Mouse (Mus musculus) limb, embryonic 10.5 days (tissue): ENCODE data around the gene Aldh3b1. TPM values are rescaled to one million over a fixed set of nuclear protein-coding genes. Genes with fewer than 3 reads are reported as not detected.
A peak's percentile ranks its signal among the peaks of the same experiment; 100 is the strongest.

Experiments
- DNase-seq: peaks from one replicate; pipeline ENCODE4 v3.0.0-alpha.2; 2017; ENCODE audit warnings: low spot score
- H3K27ac ChIP-seq: fragments of 300-500 bp; sonication (generic); 2 replicates; pipeline ENCODE4 v1.5.1; 2016; ENCODE audit warnings: mild to moderate bottlenecking
- H3K27me3 ChIP-seq: fragments of 300-500 bp; sonication (generic); 2 replicates; pipeline ENCODE4 v1.6.1; 2016; ENCODE audit warnings: low read depth, mild to moderate bottlenecking; ENCODE audit not compliant: poor library complexity, severe bottlenecking
- H3K36me3 ChIP-seq: fragments of 300-500 bp; sonication (generic); 2 replicates; pipeline ENCODE4 v1.6.1; 2016; ENCODE audit warnings: mild to moderate bottlenecking, moderate library complexity
- H3K4me1 ChIP-seq: fragments of 300-500 bp; sonication (generic); 2 replicates; pipeline ENCODE4 v1.6.1; 2016
- H3K4me3 ChIP-seq: fragments of 300-500 bp; sonication (generic); 2 replicates; pipeline ENCODE4 v1.5.1; 2016; ENCODE audit warnings: mild to moderate bottlenecking, moderate library complexity
- H3K9me3 ChIP-seq: fragments of 300-500 bp; sonication (generic); replicated peaks from 2 replicates; pipeline ENCODE4 v1.6.1; 2016; ENCODE audit warnings: mild to moderate bottlenecking
- WGBS: fragments of 180-500 bp; shearing (Covaris S2); methylation state at CpG from one replicate; pipeline ENCODE4 v1.1.7; 2016; 5-methylcytosine and 5-hydroxymethylcytosine counted together
- polyA plus RNA-seq: library from polyadenylated mRNA; unstranded; fragments of >200 nt; fragmentation: Nextera tagmentation; extraction: Ambion mirVana; gene quantifications from 2 replicates; pipeline ENCODE4 v1.2.1, GENCODE M21; 2016

The Aldh3b1 gene
- polyA plus RNA-seq, 1 experiment from 2014 or later = 0.33 TPM

DNA sequence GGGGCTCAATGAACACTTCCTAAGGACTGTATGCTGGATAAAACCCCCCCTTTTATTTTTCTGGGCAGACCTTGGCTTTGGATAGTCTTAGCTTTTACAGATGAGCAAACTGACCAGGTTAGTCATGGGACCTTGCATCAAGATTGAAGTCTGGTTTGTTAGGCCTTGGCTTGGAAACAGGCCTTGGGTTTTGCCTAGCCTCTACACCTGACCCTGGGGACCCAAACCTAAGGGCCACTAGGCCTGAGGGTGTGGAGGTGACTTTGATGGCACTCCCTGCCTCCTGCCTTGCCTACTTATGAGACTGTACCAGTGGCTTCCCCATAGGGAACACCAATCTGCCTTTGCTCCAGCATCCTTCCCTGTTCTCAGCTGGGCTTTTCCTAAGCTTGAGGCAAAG lies 9.7 kb downstream of the Aldh3b1 start:
- Histone ChIP-seq H3K27me3 (no peaks in the 10 kb centered on the region), H3K36me3 (no peaks in the 10 kb centered on the region), H3K4me3 (no peak overlapping the region), H3K4me1 (peaks cover 9% of the 10 kb centered on the region; the same call in 1 of the 2 replicates), H3K9me3 (no peaks in the 10 kb centered on the region), H3K27ac (no peak overlapping the region)
- DNase-seq = no peak

DNA sequence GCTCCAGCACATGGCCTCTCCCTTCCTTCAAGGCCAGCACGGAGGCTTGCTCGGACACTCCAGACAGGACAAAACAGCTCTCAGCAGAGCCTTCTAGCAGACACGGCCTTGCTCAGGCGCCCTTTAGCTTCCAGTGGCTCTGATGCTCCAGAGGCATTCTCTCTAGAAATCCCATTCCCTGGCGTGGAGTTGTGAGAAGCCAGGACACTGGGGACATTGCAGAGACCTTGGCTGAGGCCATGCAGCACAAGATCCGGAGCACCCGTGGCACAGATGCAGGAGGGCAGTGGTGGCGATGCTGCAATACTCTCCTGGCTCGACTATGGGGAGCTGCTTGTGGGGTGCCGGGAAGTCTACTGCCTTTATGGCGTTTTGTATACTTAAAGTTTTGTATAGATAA lies 12.9 kb downstream of the Aldh3b1 start:
- DNase-seq = no peak
- 82% methylated on average over 11 of the region's 11 CpGs for WGBS
- no peak overlapping the region for H3K27ac ChIP-seq
- peaks cover 19% of the 10 kb centered on the region for H3K4me1 ChIP-seq
- no peaks in the 10 kb centered on the region for H3K36me3 ChIP-seq
- no peak overlapping the region for H3K4me3 ChIP-seq
- no peaks in the 10 kb centered on the region for H3K9me3 ChIP-seq
- no peaks in the 10 kb centered on the region for H3K27me3 ChIP-seq

DNA sequence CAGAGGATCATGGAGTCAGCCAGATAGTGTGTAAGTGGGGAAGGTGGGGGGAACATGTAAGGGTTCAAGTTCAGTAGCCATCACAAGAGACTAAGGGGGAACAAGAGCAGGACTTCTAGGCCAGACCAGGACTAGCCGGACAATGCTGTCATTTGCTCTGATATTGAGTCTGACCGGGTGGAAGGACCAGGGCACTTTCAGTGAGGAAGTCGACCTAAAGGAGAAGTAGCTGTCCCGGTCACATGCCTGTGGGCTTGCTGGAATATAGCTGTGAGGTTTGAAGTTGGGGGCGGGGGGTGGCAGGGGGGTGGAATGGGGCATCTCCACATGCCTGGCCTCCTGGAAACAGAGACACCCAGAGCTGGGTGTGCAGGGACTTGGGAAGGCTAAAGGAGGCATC lies 15.1 kb downstream of the Aldh3b1 start:
- Histone ChIP-seq H3K4me1 (peaks cover 23% of the 10 kb centered on the region), H3K36me3 (peaks cover 20% of the 10 kb centered on the region), H3K27ac (no peak overlapping the region), H3K4me3 (no peak overlapping the region), H3K27me3 (no peaks in the 10 kb centered on the region), H3K9me3 (no peaks in the 10 kb centered on the region)
- no peak for DNase-seq
- WGBS = 91% methylated on average over 5 of the region's 5 CpGs

DNA sequence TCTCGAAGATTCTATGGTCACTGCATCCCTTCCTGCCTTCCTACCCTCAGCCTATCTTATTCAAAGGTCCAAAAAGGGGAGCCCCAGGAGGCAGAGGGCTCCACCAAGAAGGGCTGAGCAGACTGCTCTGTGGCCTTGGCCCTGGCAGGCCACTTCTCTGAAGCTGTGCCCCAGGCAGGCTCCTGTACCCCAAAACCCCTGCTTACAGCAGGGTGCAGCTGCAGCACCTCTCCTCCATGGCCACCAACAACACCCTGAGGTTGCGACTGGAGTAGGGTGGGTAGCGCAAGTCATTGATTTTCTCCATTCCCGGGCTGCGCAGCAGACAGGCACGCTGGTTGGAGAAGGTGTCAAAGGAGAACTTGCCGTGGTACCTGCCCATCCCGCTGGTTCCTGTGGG lies 15.9 kb downstream of the Aldh3b1 start:
- WGBS = 87% methylated on average over 8 of the region's 8 CpGs
- peaks cover 23% of the 10 kb centered on the region for H3K4me1 ChIP-seq
- peak overlapping the region; percentile 88 for H3K27ac ChIP-seq
- no peaks in the 10 kb centered on the region for H3K27me3 ChIP-seq
- H3K36me3 ChIP-seq = peaks cover 29% of the 10 kb centered on the region
- DNase-seq = no peak
- peak overlapping the region; percentile 59 for H3K4me3 ChIP-seq
- no peaks in the 10 kb centered on the region for H3K9me3 ChIP-seq

DNA sequence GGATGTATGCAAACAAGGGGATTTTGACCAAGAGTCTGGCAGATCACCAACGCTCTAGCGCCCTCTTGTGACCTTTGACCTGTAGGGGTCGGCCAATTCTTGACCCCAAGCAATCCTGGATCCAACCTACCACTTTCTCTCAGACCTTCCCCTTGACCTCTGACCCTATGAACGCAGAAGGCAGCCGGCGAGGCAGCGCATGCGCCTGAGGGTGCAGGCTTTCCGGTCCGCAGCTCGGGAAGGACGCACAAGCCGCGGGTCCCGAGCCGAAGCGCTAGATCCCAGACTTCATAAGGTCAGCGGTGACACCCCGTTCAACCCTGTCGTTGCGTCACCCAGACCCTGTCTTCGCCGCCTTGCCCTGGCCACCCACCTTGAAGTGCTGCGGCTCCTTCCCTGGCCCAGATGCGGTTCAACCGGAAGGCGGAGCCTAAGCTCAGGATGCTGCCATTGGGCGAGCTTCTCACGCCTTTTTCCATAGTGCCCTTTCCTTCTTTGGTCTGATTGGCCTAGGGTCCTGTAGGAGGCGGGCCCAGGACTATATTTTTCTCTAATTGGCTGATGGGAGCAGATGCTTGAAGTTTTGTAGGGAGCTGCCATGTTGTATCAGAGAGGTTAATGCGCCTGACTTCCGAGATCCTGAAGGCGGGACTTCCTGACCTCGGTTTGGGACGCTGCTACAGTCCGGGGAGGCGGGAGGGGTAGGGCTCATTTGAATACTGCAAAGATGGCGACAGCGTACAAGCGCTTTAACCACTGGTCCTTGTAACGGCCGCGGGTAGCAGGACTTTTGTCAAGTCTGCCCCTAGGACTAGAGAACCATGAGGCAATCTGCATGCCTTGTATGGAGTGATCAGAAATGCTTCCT lies 17.0 kb downstream of the Aldh3b1 start, which contains the start of gene Ndufs8:
TSS of gene Ndufs8 (minus strand) at position 438 of the 868 bp plus-strand sequence.
- no peaks in the 10 kb centered on the region for H3K9me3 ChIP-seq
- peaks cover 39% of the 10 kb centered on the region for H3K36me3 ChIP-seq
- peak within 1 kb of the TSS; percentile 88 for H3K27ac ChIP-seq
- WGBS = under 1% methylated on average over 43 of the region's 43 CpGs
- H3K4me1 ChIP-seq = peaks cover 26% of the 10 kb centered on the region
- peak; percentile 88 for DNase-seq
- peak within 1 kb of the TSS; percentile 59 for H3K4me3 ChIP-seq
- H3K27me3 ChIP-seq = no peaks in the 10 kb centered on the region

DNA sequence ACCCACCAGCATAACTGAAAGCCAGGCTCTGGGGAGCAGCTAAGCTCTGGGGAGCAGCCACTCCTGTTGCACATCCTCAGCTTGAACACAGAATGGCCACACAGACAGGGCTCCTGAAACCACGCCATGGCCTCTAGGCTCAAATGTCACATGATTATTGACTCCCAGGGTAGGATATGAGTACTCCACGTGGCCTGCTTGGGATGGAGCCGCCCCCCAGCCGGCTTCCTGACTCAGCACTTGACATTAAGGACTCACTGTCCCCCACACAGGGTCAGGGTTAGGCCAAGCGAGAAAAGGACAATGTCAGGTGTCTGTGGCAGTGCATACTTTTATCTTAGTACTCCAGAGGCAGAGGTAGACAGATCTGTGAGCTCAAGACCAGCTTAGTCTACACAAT lies 19.4 kb downstream of the Aldh3b1 start:
- WGBS = 89% methylated on average over 5 of the region's 5 CpGs
- Histone ChIP-seq H3K9me3 (no peaks in the 10 kb centered on the region), H3K27me3 (no peaks in the 10 kb centered on the region)

DNA sequence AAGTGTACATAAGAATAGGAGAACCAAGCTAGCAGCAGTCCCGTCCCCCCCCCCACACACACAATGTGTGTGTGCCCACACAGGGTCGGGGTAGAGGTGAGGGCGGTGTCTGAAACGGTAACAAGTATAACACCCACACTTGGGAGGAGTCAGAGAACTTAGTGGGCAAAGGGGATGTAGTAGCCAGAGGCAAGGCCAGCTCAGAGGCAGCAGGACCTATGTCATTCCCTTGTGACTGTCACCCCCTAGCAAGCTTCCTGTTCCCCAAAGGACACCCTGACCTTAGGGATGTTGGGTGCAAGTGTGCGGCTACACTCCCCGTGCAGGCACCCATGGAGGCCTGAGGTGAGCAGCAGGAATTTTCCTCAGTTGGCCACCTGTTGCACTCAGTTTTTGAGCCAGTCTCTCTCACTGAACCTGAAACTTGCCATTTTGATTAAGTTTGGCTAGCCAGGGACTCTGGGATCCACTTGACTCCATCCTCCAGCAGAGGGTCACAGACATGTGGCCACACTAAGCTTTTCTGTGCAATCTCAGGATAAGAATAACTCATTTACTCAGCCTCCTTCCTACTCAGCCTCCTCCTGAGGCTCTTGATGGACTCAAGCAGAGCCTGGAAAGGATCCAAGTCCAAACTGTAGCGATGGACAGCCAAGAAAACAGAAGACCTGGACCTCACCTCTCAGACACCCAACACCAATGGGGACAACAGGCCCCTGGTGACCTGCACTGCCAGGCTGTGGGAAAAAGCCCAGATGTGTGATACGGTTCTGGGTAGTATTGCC lies 21.5 kb downstream of the Aldh3b1 start:
- no peaks in the 10 kb centered on the region for H3K27me3 ChIP-seq
- H3K4me3 ChIP-seq = peak overlapping the region; percentile 58; the same call in 1 of the 2 replicates
- peaks cover 51% of the 10 kb centered on the region for H3K36me3 ChIP-seq
- H3K4me1 ChIP-seq = peaks cover 51% of the 10 kb centered on the region
- 84% methylated on average over 8 of the region's 8 CpGs for WGBS
- no peaks in the 10 kb centered on the region for H3K9me3 ChIP-seq
- H3K27ac ChIP-seq = no peak overlapping the region; the same call in 1 of the 2 replicates
- no peak for DNase-seq

More for the DNA sequence above, 19.4 kb downstream of the Aldh3b1 start:
- Histone ChIP-seq H3K4me1 (peaks cover 50% of the 10 kb centered on the region), H3K4me3 (no peak overlapping the region), H3K27ac (no peak overlapping the region), H3K36me3 (peaks cover 39% of the 10 kb centered on the region)
- no peak for DNase-seq

DNA sequence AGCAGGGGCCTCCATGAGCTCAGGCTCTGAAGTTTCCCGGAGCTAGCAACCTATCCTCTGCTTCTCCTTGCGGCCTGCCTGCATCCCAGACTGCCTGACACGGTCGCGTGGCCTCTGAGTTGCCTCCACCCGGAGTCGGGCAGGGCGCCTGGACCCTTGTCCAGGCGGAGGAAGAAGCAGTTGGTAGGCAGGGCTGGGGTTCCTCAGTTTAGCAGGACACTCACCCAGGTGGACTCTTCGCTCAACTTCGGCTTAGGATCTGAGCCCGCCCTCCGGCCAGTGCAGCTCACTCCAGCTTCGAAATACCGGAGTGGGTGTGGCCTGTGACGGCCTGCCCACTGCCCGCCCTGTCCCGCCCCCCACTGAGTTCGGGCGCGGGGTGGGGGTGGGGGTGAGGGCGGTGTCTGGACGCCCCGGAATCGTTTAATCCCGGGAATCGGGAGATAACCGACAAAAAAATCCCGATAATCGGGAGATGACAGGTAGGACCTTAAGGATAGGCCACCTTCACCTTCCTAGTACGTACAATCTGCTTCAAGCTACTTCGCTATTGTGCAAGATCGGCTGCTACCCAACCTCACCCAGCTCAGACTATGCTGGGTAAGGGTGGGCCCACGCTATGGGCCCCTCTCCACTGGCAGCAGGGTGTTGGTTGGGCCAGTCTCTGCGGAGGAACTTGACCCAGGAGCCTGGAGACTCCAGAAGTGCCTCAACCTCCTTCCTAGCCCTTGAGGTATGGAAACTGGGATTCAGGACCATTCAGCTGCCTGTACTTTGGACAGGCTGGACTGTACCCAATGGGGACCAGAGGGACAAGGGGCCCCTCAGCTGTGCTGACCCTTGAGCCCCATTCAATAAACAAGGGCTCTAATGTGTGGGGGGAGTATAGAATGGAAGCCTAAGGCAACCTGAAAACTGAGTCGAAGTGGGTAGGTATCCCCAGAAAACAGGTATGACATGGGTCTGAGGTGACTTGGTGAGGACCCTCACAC lies 22.5 kb downstream of the Aldh3b1 start, which contains the start of gene Tcirg1:
TSS of gene Tcirg1 (minus strand) at position 339 of the 992 bp plus-strand sequence.
- WGBS = 6% methylated on average over 36 of the region's 36 CpGs
- no peaks in the 10 kb centered on the region for H3K27me3 ChIP-seq
- H3K27ac ChIP-seq = peak within 1 kb of the TSS; percentile 86
- H3K9me3 ChIP-seq = no peaks in the 10 kb centered on the region
- H3K4me3 ChIP-seq = peak within 1 kb of the TSS; percentile 58
- peak; percentile 80 for DNase-seq
- H3K36me3 ChIP-seq = peaks cover 60% of the 10 kb centered on the region
- H3K4me1 ChIP-seq = peaks cover 49% of the 10 kb centered on the region

DNA sequence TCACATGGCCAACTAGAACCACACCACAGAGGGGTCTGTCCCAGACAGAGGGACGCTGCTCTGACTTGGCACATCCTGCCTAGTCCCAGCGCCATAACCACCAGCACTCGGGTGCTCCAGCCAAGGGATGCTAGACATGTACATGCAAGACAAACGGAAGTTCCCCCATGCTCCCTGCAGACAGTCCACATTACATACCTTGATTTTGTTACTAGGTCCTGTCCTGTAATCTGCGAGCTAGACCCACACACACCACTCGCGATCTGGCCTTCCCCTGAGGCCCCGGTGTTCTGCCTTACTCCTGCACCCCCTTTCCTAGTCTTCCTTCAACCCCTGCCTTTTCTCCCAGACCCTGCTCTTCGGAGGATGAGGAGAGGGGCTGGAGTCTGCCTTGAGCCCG lies 23.3 kb downstream of the Aldh3b1 start:
- Histone ChIP-seq H3K27ac (peak overlapping the region; percentile 86), H3K4me1 (peaks cover 42% of the 10 kb centered on the region)

DNA sequence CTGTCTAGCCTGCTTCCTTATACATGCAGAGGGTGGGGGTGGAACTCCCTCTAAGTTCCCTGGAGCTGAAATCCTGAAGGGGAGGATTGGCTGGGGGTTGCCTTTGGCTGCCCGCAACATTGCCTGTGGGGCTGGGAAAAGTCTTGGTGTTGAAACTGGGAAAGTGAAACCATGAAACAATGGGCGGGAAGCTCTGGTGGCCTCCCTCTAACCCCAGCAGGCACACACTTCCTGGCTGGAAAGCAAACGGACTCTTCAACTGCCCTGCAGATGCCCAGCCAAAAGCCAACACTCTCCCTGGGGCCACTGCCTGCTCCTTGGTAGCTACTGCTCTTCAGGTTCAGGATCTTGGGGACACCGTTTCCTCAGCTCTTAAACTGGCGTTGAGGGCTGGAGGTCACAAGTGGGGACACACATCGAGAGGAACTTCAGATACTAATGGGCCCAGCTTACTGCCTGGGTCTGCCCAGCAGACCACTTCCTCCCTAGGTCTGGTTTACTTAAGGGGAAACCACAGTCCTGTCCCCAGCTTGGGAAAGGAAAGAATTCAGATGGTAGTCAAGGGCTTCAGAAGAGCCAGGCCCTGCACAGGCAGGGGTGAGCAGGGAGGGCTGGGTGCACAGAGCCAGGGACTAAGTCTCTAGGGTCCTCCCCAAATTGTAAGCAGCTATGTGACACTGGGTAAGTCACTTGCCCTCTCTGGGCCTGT lies 24.2 kb downstream of the Aldh3b1 start:
- H3K27me3 ChIP-seq = no peaks in the 10 kb centered on the region
- peaks cover 57% of the 10 kb centered on the region for H3K36me3 ChIP-seq
- peak overlapping the region; percentile 86 for H3K27ac ChIP-seq
- peak; percentile 56 for DNase-seq
- peaks cover 42% of the 10 kb centered on the region for H3K4me1 ChIP-seq
- peak overlapping the region; percentile 58 for H3K4me3 ChIP-seq
- 34% methylated on average over 6 of the region's 6 CpGs for WGBS
- H3K9me3 ChIP-seq = no peaks in the 10 kb centered on the region

More for the DNA sequence above, 23.3 kb downstream of the Aldh3b1 start:
- DNase-seq = no peak
- H3K9me3 ChIP-seq = no peaks in the 10 kb centered on the region
- whole genome bisulfite sequencing = 39% methylated on average over 10 of the region's 10 CpGs
- H3K4me3 ChIP-seq = peak overlapping the region; percentile 58
- H3K27me3 ChIP-seq = no peaks in the 10 kb centered on the region
- H3K36me3 ChIP-seq = peaks cover 66% of the 10 kb centered on the region

DNA sequence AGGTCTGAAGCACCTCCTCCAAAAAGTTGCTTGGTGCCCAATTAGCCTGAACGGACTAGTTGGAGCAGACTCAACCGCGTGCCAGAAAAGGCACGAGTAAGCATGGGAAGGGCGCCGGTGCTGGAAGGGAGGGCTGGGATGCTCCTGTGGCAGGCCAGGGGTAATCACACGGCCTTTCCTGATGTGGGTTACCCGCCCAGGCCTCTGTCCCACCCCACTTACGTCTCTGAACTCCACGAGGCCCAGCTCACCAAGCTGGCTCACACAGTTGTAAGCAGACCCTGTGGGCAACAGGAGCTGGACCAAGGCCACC lies 25.3 kb downstream of the Aldh3b1 start:
- H3K9me3 ChIP-seq = no peaks in the 10 kb centered on the region
- peaks cover 42% of the 10 kb centered on the region for H3K4me1 ChIP-seq
- no peaks in the 10 kb centered on the region for H3K27me3 ChIP-seq
- WGBS = 70% methylated on average over 10 of the region's 10 CpGs
- H3K4me3 ChIP-seq = 0 out of 2 replicates have a peak overlapping the region, but pooled peaks have one; percentile 58
- H3K27ac ChIP-seq = peak overlapping the region; percentile 86; the same call in 1 of the 2 replicates
- DNase-seq = no peak
- peaks cover 52% of the 10 kb centered on the region for H3K36me3 ChIP-seq
